Mouse (Mus musculus) kidney, embryonic 15.5 days (tissue): ENCODE results near the gene Cldn11. TPM values are rescaled to one million over a fixed set of nuclear protein-coding genes. Genes with fewer than 3 reads are reported as not detected.

Experiments
- ATAC-seq: fragments of 200-750 bp; cut with Nextera tagmentation; replicated peaks from 2 replicates; pipeline ENCODE4 v1.8.0; 2017; ENCODE audit warnings: moderate TSS enrichment; ENCODE audit not compliant: low FRiP score
- H3K27ac ChIP-seq: fragments of 300-500 bp; sonication (generic); 2 replicates; pipeline ENCODE4 v1.5.1; 2015; ENCODE audit warnings: mild to moderate bottlenecking, inconsistent platforms
- H3K27me3 ChIP-seq: fragments of 300-500 bp; sonication (generic); 2 replicates; pipeline ENCODE4 v1.6.1; 2015; ENCODE audit warnings: inconsistent platforms
- H3K36me3 ChIP-seq: fragments of 300-500 bp; sonication (generic); 2 replicates; pipeline ENCODE4 v1.6.1; 2015; ENCODE audit warnings: inconsistent platforms
- H3K4me1 ChIP-seq: fragments of 300-500 bp; sonication (generic); 2 replicates; pipeline ENCODE4 v1.6.1; 2015; ENCODE audit warnings: inconsistent platforms
- H3K4me2 ChIP-seq: fragments of 300-500 bp; sonication (generic); 2 replicates; pipeline ENCODE4 v1.6.1; 2015; ENCODE audit warnings: moderate library complexity, mild to moderate bottlenecking, inconsistent platforms
- H3K4me3 ChIP-seq: fragments of 300-500 bp; sonication (generic); replicated peaks from 2 replicates; pipeline ENCODE4 v1.5.1; 2015; ENCODE audit warnings: mild to moderate bottlenecking, inconsistent platforms
- H3K9ac ChIP-seq: fragments of 300-500 bp; sonication (generic); 2 replicates; pipeline ENCODE4 v1.6.1; 2015; ENCODE audit warnings: mild to moderate bottlenecking, inconsistent platforms
- H3K9me3 ChIP-seq: fragments of 300-500 bp; sonication (generic); replicated peaks from 2 replicates; pipeline ENCODE4 v1.6.1; 2016; ENCODE audit warnings: inconsistent platforms
- WGBS: fragments of 180-500 bp; shearing (Covaris S2); methylation state at CpG from one replicate; pipeline ENCODE4 v1.1.7; 2015; ENCODE audit warnings: mixed read lengths; 5-methylcytosine and 5-hydroxymethylcytosine counted together
- polyA plus RNA-seq: library from polyadenylated mRNA; unstranded; fragments of >200 nt; fragmentation: Nextera tagmentation; extraction: Ambion mirVana; gene quantifications from 2 replicates; pipeline ENCODE4 v1.2.1, GENCODE M21; 2015

The Cldn11 gene
- polyA plus RNA-seq: 83.0 and 94.8 TPM in 2 replicates

DNA sequence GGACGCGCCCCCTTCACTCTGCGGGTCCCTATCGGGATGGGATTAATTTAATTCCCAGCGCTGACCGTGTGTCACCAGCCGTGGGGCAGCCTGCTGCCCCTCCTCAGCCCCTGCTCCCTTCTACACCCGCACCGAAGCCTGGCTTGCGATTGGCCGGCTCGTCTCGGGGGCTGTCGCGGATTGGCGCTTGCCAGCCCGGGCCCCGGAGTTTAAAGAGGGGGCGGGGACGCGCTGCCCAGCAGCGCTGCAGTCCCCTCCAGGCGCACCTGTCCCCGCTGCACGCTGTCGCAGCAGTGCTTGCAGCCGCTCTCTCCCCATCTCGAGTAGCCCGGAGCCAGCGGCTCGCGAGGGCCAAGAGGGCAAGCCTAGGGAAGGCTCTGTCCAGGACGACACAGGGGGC is at the start of gene Cldn11:
Cldn11 (plus strand) TSS at position 215 of the 400 bp plus-strand sequence.
- Histone ChIP-seq H3K27ac (no peak within 1 kb of the TSS), H3K4me3 (peak within 1 kb of the TSS; percentile 50), H3K9ac (peak within 1 kb of the TSS; percentile 37), H3K27me3 (peaks cover 11% of the 10 kb centered on the region), H3K4me1 (peaks cover 29% of the 10 kb centered on the region), H3K4me2 (peak within 1 kb of the TSS; percentile 89), H3K9me3 (no peaks in the 10 kb centered on the region), H3K36me3 (no peaks in the 10 kb centered on the region)
- peak; percentile 84 for ATAC-seq
- WGBS: under 1% methylated on average over 33 of the region's 33 CpGs

DNA sequence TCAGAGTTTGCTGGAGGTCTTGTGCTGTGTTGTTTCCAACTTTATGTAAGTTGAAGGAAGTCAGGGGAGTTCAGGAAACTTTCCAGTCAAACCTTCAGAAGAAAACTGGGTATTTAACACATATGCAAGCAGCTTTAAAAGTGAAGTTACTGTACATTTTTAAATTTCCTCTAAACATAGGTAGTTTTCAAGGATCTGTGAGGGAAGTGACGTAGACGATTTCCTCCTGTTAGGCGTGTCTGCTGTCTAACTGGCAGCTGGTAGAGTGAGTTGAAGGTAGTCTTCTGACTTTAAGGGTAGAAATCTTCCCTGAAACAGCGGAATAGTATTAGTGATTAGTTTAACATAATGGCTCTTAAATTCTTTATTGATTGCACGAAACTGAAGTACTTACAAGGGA is 49.7 kb upstream of the Cldn11 start:
- peaks cover 44% of the 10 kb centered on the region for H3K4me1 ChIP-seq
- WGBS: 79% methylated on average over 5 of the region's 5 CpGs
- H3K9me3 ChIP-seq: no peaks in the 10 kb centered on the region
- H3K4me3 ChIP-seq: no peak overlapping the region
- no peak overlapping the region for H3K27ac ChIP-seq
- ATAC-seq: no peak
- no peaks in the 10 kb centered on the region for H3K27me3 ChIP-seq
- H3K4me2 ChIP-seq: peak overlapping the region; percentile 35; the same call in 1 of the 2 replicates
- peaks cover 15% of the 10 kb centered on the region; the same call in 1 of the 2 replicates for H3K36me3 ChIP-seq
- H3K9ac ChIP-seq: no peak overlapping the region

DNA sequence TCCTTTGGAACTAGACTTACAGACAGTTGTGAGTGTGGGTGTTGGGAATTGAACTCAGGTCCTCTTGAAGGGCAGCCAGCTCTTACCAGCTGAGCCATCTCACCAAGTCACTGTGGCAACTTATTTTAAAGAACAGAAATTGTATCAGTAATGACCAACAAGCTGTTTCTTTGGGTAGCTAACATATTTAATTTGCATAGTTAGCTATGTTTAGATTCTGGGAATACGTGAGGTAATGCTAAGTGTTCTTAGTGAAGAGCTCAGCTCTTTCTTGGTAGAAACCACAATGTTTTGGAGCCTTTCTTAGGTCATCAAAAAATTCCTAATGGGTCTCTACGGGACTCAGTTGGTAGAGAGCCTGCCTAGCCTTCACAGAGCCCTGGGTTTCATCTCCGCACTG is 48.9 kb upstream of the Cldn11 start:
- Histone ChIP-seq H3K27me3 (no peaks in the 10 kb centered on the region), H3K4me1 (peaks cover 45% of the 10 kb centered on the region), H3K9ac (no peak overlapping the region), H3K27ac (no peak overlapping the region), H3K4me2 (no peak overlapping the region), H3K9me3 (no peaks in the 10 kb centered on the region), H3K36me3 (peaks cover 15% of the 10 kb centered on the region; the same call in 1 of the 2 replicates), H3K4me3 (no peak overlapping the region)
- WGBS: 91% methylated on average over 3 of the region's 3 CpGs
- ATAC-seq: no peak

DNA sequence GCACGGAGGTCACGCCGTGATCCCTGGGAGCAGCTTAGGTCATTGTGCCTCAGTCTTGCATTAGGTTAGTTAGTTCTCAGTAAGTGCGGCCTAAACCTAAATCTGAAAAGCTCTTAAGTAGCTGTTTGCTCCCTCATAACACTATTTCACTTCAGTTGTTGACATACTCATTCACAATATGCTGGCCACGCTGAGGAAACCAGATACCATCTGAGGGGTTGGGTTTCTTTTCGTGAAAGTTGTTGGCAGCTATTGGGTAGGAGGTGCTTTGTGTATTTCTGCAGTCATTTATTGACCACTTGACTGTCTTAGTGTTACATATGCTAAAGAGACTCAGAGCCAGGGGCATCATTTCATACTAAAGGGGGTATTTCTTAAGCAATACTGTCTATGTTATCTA is 44.8 kb upstream of the Cldn11 start:
- Histone ChIP-seq H3K4me1 (peaks cover 16% of the 10 kb centered on the region), H3K9me3 (no peaks in the 10 kb centered on the region), H3K4me3 (no peak overlapping the region), H3K27ac (no peak overlapping the region), H3K36me3 (no peaks in the 10 kb centered on the region), H3K4me2 (no peak overlapping the region), H3K27me3 (no peaks in the 10 kb centered on the region), H3K9ac (no peak overlapping the region)
- no peak for ATAC-seq
- WGBS: 61% methylated on average over 6 of the region's 6 CpGs

GRCm38 (mm10) chr3:31106597-31106996 is 43.1 kb upstream of the Cldn11 start:
- 89% methylated on average over 6 of the region's 6 CpGs for WGBS
- H3K4me2 ChIP-seq: no peak overlapping the region
- ATAC-seq: no peak

DNA sequence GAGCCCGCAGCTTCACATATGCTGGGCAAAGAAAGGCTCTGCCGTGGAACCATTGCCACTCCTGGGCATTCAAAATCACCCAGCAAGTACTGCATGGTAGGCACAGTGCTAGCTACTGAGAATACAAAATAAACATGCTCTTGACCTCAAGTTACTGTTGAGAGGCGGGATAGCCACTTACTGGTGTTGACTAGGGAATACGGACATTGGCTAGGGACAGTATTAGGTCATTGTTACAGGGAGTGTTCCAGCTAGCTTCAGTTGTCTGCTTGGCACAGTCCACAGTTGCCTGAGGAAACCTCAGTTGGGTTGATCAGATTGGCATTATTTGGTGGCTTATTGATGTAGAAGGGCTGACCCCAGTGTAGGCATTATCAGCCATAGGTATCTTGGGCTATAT is 42.0 kb upstream of the Cldn11 start:
- H3K9me3 ChIP-seq: no peaks in the 10 kb centered on the region
- 81% methylated on average over 4 of the region's 4 CpGs for WGBS
- peaks cover 5% of the 10 kb centered on the region for H3K36me3 ChIP-seq
- ATAC-seq: no peak
- H3K27me3 ChIP-seq: no peaks in the 10 kb centered on the region
- no peak overlapping the region for H3K4me3 ChIP-seq
- no peak overlapping the region for H3K4me2 ChIP-seq
- H3K4me1 ChIP-seq: peaks cover 9% of the 10 kb centered on the region; the same call in 1 of the 2 replicates
- no peak overlapping the region for H3K27ac ChIP-seq
- H3K9ac ChIP-seq: no peak overlapping the region

More at GRCm38 (mm10) chr3:31106597-31106996, 43.1 kb upstream of the Cldn11 start:
- no peaks in the 10 kb centered on the region for H3K9me3 ChIP-seq
- no peak overlapping the region for H3K9ac ChIP-seq
- H3K4me1 ChIP-seq: peaks cover 9% of the 10 kb centered on the region; the same call in 1 of the 2 replicates
- no peaks in the 10 kb centered on the region for H3K27me3 ChIP-seq
- no peak overlapping the region for H3K4me3 ChIP-seq
- no peaks in the 10 kb centered on the region for H3K36me3 ChIP-seq
- H3K27ac ChIP-seq: no peak overlapping the region

- no peaks in the 10 kb centered on the region for H3K9me3 ChIP-seq
Observed at GRCm38 (mm10) chr3:31109108-31109507, 40.6 kb upstream of the Cldn11 start.

DNA sequence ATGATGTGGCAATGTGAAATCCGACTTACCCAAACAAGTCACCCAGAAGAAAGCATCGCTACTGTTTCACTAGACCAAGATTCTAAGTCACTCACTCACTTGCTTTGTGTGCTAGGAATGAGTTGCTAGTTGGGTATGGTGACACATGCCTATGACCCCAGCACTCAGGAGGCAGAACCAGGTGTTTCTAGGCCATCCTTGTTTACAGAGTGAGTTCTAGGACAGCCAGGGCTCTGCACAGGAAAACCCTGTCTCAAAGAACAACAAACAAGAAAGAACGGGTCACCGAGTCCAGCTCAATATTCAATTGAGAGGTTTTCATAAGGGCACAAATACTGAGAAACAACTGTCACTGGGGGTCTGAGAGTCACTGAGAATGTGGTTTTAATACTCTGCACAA is 26.6 kb upstream of the Cldn11 start:
- Histone ChIP-seq H3K4me1 (peaks cover 10% of the 10 kb centered on the region; the same call in 1 of the 2 replicates), H3K4me2 (no peak overlapping the region), H3K36me3 (peaks cover 46% of the 10 kb centered on the region), H3K4me3 (no peak overlapping the region), H3K9me3 (no peaks in the 10 kb centered on the region), H3K27me3 (no peaks in the 10 kb centered on the region), H3K9ac (no peak overlapping the region), H3K27ac (no peak overlapping the region)
- no peak for ATAC-seq
- 89% methylated on average over 4 of the region's 4 CpGs for WGBS

More at GRCm38 (mm10) chr3:31109108-31109507, 40.6 kb upstream of the Cldn11 start:
- no peak overlapping the region for H3K9ac ChIP-seq
- H3K27ac ChIP-seq: no peak overlapping the region
- ATAC-seq: no peak
- H3K4me2 ChIP-seq: no peak overlapping the region
- no peaks in the 10 kb centered on the region for H3K27me3 ChIP-seq
- H3K4me3 ChIP-seq: no peak overlapping the region
- peaks cover 19% of the 10 kb centered on the region for H3K36me3 ChIP-seq
- 80% methylated on average over 3 of the region's 3 CpGs for WGBS
- H3K4me1 ChIP-seq: peaks cover 7% of the 10 kb centered on the region; the same call in 1 of the 2 replicates

DNA sequence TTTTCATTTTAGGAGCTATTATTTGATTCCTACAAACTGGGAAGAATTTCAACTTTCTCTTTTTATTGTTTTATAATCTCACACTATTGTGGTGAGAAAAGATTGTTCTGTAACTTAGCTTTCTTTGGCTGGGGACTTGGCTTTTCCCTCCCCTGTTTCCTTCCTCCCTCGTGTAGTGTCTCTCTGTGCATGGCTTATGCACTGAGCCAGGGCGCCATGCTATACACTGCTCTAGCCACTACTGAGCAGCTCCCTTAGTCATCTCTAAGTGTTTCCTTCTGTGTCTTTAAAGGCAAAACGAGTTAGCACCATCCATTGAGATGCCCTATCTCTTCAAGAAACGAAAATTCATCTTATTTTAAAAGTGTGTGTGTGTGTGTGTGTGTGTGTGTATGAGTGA is 23.4 kb upstream of the Cldn11 start:
- 52% methylated on average over 4 of the region's 4 CpGs for WGBS

DNA sequence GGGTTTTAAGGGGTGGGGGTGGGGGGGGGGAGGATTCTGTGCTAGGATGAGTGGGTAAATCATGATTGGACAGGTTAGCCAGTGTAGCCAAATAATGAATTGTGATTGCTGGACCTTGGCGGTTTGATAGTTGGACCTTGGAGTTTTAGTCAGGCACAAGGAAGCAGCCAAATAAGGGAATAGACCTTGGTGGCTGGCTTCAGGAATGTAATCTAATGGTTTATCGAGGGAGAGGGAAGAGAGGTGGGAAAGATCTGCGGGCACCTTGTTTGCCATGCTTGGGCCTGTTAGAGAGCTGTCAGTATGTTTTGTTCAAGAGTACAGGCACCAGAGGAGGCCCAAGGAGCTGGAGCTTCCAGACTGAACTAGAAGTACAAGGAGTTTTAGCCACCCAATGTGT is 22.9 kb upstream of the Cldn11 start:
- Histone ChIP-seq H3K27ac (peak overlapping the region; percentile 32), H3K4me3 (no peak overlapping the region), H3K4me1 (0 out of 2 replicates have a peak, but pooled peaks cover 4% of the 10 kb centered on the region), H3K27me3 (no peaks in the 10 kb centered on the region), H3K36me3 (peaks cover 17% of the 10 kb centered on the region), H3K4me2 (no peak overlapping the region), H3K9me3 (no peaks in the 10 kb centered on the region), H3K9ac (no peak overlapping the region)
- peak; percentile 54; the same call in 1 of the 2 replicates for ATAC-seq
- WGBS: 70% methylated on average over 3 of the region's 3 CpGs

More for the DNA sequence above, 23.4 kb upstream of the Cldn11 start:
- no peak overlapping the region for H3K27ac ChIP-seq
- no peak for ATAC-seq
- H3K9me3 ChIP-seq: no peaks in the 10 kb centered on the region
- no peak overlapping the region for H3K4me3 ChIP-seq
- no peaks in the 10 kb centered on the region for H3K27me3 ChIP-seq
- 0 out of 2 replicates have a peak, but pooled peaks cover 4% of the 10 kb centered on the region for H3K4me1 ChIP-seq
- H3K9ac ChIP-seq: no peak overlapping the region
- peaks cover 18% of the 10 kb centered on the region for H3K36me3 ChIP-seq
- H3K4me2 ChIP-seq: no peak overlapping the region

- ATAC-seq: no peak
- H3K36me3 ChIP-seq: no peaks in the 10 kb centered on the region
- no peak overlapping the region for H3K27ac ChIP-seq
- H3K9me3 ChIP-seq: no peaks in the 10 kb centered on the region
- no peaks in the 10 kb centered on the region for H3K27me3 ChIP-seq
- WGBS: 26% methylated on average over 4 of the region's 4 CpGs
- H3K4me3 ChIP-seq: no peak overlapping the region
- H3K9ac ChIP-seq: no peak overlapping the region
- 0 out of 2 replicates have a peak, but pooled peaks cover 4% of the 10 kb centered on the region for H3K4me1 ChIP-seq
- H3K4me2 ChIP-seq: no peak overlapping the region
Observed at GRCm38 (mm10) chr3:31129766-31130165, 20.0 kb upstream of the Cldn11 start.

DNA sequence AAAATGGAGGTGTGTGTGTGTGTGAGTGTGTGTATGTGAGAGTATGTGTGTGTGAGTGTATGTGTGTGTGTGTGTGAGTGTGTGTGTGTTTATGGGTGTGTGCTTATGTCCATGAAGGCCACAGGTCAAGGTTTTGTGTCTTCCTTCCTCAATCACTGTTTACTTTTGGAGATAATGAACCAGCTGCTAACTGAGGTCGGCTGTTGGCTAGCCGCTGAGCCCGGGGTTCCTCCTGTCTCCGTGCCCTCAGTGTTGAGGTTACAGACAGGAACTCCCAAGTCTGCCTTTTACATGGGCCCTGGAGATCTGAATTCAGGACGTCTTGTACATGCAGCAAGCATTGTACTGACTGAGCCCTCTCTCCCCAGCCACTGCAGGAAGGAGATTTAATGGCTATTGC is 16.1 kb upstream of the Cldn11 start:
- Histone ChIP-seq H3K4me3 (no peak overlapping the region), H3K9ac (no peak overlapping the region), H3K36me3 (no peaks in the 10 kb centered on the region), H3K27ac (no peak overlapping the region), H3K27me3 (no peaks in the 10 kb centered on the region), H3K4me1 (no peaks in the 10 kb centered on the region), H3K4me2 (no peak overlapping the region), H3K9me3 (no peaks in the 10 kb centered on the region)
- ATAC-seq: 0 out of 2 replicates have a peak, but pooled peaks have one; percentile 8
- 27% methylated on average over 5 of the region's 5 CpGs for WGBS

DNA sequence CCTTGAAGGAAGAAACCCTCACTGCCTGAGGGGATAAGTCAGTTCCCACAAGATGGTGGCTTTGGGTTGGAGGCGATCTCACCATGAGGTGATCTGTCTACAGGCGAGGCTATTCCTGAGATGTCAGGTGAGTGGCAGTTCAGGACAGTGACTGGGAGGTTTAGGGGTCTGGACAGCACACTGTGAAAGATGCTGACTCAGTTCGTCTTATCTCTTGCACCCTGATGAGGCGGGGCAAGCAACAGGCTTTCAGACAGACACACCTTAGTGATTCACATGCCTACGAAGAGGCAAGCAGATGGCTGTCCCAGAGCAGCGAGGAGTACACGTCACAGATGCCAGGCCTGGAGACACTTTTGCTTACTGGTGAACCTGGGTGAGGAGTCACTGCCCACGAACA is 15.5 kb upstream of the Cldn11 start:
- H3K36me3 ChIP-seq: no peaks in the 10 kb centered on the region
- WGBS: 75% methylated on average over 8 of the region's 8 CpGs
- no peak overlapping the region for H3K4me2 ChIP-seq
- no peaks in the 10 kb centered on the region for H3K4me1 ChIP-seq
- no peak overlapping the region for H3K27ac ChIP-seq
- H3K9me3 ChIP-seq: no peaks in the 10 kb centered on the region
- no peak overlapping the region for H3K4me3 ChIP-seq
- H3K27me3 ChIP-seq: no peaks in the 10 kb centered on the region
- peak; percentile 71 for ATAC-seq
- no peak overlapping the region for H3K9ac ChIP-seq
